Mouse (Mus musculus) gastrocnemius, adult 2 months (tissue): ENCODE data around the gene Trpm8. TPM values are rescaled to one million over a fixed set of nuclear protein-coding genes. Genes with fewer than 3 reads are reported as not detected.

Source experiments
- DNase-seq: peaks from one replicate; pipeline ENCODE4 v3.0.0; 2022
- H3K27ac ChIP-seq: fragments of 200-600 bp; 2 replicates; pipeline ENCODE4 v1.8.1; 2022; ENCODE audit warnings: mild to moderate bottlenecking
- H3K4me3 ChIP-seq: fragments of 200-600 bp; 2 replicates; pipeline ENCODE4 v1.8.1; 2022; ENCODE audit warnings: mild to moderate bottlenecking, moderate library complexity
- CTCF ChIP-seq: fragments of 200-600 bp; IDR thresholded peaks from 2 replicates; pipeline ENCODE4 v1.8.1; 2022; ENCODE audit warnings: antibody characterized with exemption, mild to moderate bottlenecking, moderate library complexity
- intact Hi-C: fragments of 180-260 bp; cut with DNase I; formaldehyde crosslinking; loops from one replicate; pipeline ENCODE4 v1.15.1; 2025
- total RNA-seq, 2 experiments: library from RNA; stranded (reverse); gene quantifications; 2 replicates each; pipeline ENCODE4 v1.2.3; 2021

Gene Trpm8
- total RNA-seq, 2 experiments from 2014 or later: not detected

DNA sequence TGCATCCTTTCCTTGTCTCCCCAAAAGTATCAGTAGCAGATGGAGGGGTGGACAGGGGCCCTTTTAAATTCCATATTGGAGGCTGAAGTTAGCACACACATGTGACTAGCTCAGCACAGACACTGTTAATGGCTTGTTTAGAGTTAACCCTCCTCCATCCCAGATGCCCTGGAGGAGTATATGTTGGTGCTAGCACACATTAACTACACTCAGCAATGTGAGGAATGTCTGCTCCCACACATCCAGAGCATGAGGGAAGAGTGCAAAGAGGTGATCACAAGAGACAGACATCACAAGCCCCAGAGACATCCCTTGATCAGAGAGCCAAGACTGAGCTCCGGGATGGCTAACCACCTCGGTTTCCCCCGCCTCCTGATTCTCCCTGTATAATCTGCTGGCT, 125.9 kb downstream of the Trpm8 start:
- DNase-seq: no peak
- Histone ChIP-seq H3K27ac (no peak overlapping the region), H3K4me3 (no peak overlapping the region)
- no peak for TF ChIP-seq CTCF
- intact Hi-C loops: no loop called here

- no peak for TF ChIP-seq CTCF
- no peak overlapping the region for H3K27ac ChIP-seq
- no peak overlapping the region for H3K4me3 ChIP-seq
- no peak for DNase-seq
- intact Hi-C loops: no loop called here
Observed at GRCm38 (mm10) chr1:88406078-88406806, 128.8 kb downstream of the Trpm8 start.

- no peak for DNase-seq
- intact Hi-C loops: no loop called here
- Histone ChIP-seq H3K4me3 (no peak within 1 kb of the TSS), H3K27ac (no peak within 1 kb of the TSS)
- TF ChIP-seq CTCF: no peak
Observed at GRCm38 (mm10) chr1:88406807-88407198, 129.3 kb downstream of the Trpm8 start, which contains the start of gene Spp2. Spp2 (plus strand) TSS chr1:88406961.

- TF ChIP-seq CTCF: no peak
- intact Hi-C loops: no loop called here
- DNase-seq: no peak
- Histone ChIP-seq H3K4me3 (no peak overlapping the region), H3K27ac (no peak overlapping the region)
Observed at GRCm38 (mm10) chr1:88408340-88408739, 130.9 kb downstream of the Trpm8 start.

- intact Hi-C loops: no loop called here
- no peak overlapping the region for H3K27ac ChIP-seq
- no peak for TF ChIP-seq CTCF
- DNase-seq: no peak
- no peak overlapping the region for H3K4me3 ChIP-seq
Observed at GRCm38 (mm10) chr1:88412013-88412412, 134.6 kb downstream of the Trpm8 start.

- no peak overlapping the region for H3K27ac ChIP-seq
- intact Hi-C loops: no loop called here
- H3K4me3 ChIP-seq: no peak overlapping the region
- no peak for TF ChIP-seq CTCF
- DNase-seq: no peak
Observed at GRCm38 (mm10) chr1:88418943-88419342, 141.5 kb downstream of the Trpm8 start.

DNA sequence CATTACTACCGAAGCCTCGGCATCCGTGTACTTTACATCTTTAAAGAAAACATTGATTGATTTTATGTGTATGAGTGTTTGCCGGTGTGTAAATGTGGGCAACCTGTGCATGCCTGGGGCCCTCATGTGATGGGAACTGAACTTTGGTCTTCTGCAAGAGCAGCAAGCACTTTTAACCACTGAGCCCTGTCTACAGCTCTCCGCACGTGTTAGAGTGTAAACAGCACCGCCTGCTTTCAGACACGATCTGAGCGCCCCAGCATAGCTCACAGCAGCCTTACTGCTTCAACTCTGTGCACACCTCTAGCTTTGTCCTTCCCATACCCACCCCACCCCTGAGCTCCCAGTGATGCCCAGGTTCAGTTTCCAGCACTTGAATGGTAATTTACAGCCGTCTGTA, 144.6 kb downstream of the Trpm8 start:
- DNase-seq: no peak
- intact Hi-C loops: no loop called here
- Histone ChIP-seq H3K27ac (no peak overlapping the region), H3K4me3 (no peak overlapping the region)
- no peak for TF ChIP-seq CTCF

DNA sequence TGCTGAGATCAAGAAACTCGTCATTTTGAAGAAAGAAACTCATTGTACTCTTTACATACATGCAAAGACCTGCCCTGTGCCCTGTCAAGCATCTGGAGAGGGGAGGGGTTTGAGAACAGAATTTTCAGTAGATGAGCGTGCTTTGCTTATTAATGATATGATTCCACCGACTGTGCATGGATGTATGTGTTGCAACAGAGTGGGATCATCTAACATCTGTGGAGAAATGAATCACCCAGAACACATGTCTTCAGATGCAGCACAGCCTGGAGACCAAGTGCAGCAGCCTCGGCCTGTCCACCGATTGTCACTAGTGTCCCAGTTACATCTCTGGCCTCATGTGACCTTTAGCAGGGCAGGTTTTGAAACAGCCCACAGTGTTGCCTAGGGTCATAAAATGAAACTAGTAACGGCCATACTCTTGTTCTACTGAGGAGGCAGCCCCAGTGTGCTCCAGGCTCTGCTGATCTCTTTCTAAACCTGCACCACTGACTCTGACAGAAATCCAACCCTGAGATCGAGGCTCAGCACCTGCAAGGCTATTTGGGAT, 145.5 kb downstream of the Trpm8 start:
- DNase-seq: no peak
- TF ChIP-seq CTCF: no peak
- Histone ChIP-seq H3K4me3 (no peak overlapping the region), H3K27ac (no peak overlapping the region)
- intact Hi-C loops: no loop called here

DNA sequence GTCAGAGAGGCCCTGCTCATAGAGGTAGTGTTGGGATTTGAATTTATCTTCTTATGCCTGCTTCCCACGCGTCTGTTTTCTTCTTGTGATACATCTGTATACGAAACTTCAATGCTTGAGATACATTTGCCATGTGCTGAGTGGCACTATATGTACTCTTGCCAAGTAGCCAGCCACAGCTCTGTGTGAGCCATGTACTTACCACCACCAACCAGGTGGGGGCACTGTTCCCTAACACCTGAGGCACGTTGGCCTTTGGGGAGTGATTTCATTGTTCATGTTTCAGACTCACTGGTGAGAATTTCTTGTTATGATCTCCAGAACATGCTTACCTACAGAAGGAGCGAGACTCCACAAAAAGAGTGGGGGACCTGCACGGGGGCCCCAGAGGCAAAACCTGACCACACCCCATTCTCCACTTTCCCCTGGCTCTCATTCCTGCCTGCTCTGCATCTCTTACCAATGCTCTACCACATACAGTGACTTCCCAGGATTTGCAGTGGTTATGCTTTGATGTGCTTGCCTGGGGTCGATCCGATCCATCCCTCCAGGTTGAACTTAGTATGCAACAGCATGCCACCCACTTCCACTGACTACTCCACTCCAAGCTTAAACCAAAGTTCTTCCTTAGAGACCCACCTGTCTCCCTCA, 147.3 kb downstream of the Trpm8 start:
- intact Hi-C loops: loop anchor here (1.0 kb wide), 1 partner anchor 282 kb away; no protein-coding TSS in a partner anchor

GRCm38 (mm10) chr1:88427987-88428741, 150.7 kb downstream of the Trpm8 start:
- intact Hi-C loops: no loop called here
- Histone ChIP-seq H3K27ac (no peak overlapping the region), H3K4me3 (no peak overlapping the region)
- TF ChIP-seq CTCF: no peak
- DNase-seq: no peak

More for the DNA sequence above, 147.3 kb downstream of the Trpm8 start:
- DNase-seq: peak; percentile 77
- peak; percentile 97 for TF ChIP-seq CTCF
- H3K27ac ChIP-seq: no peak overlapping the region
- H3K4me3 ChIP-seq: no peak overlapping the region

- intact Hi-C loops: no loop called here
- DNase-seq: no peak
- Histone ChIP-seq H3K4me3 (no peak overlapping the region), H3K27ac (no peak overlapping the region)
- TF ChIP-seq CTCF: no peak
Observed at GRCm38 (mm10) chr1:88429413-88429812, 152.0 kb downstream of the Trpm8 start.

- Histone ChIP-seq H3K27ac (no peak overlapping the region), H3K4me3 (no peak overlapping the region)
- TF ChIP-seq CTCF: no peak
- intact Hi-C loops: no loop called here
- DNase-seq: no peak
Observed at GRCm38 (mm10) chr1:88431262-88431661, 153.8 kb downstream of the Trpm8 start.

DNA sequence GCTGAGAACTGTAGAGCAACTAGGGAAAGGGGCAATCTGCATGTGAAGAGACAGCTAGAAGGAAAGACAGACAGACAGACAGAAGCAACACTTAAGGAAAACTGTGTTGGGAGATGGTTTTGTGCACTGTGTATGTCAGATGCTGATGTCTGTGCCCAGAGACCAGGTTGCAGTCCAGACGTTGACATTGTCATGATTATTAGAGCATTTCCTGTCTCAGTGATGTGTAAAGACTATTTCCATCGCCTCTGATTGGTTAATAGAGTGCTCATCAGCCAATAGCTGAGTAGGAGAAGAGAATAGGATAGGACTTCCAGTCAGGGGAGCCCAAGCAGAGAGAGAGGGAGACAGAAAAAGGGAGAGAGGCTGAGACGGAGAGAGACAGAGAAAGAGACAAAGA, 155.1 kb downstream of the Trpm8 start:
- DNase-seq: no peak
- TF ChIP-seq CTCF: no peak
- intact Hi-C loops: no loop called here
- no peak overlapping the region for H3K27ac ChIP-seq
- no peak overlapping the region for H3K4me3 ChIP-seq
